Mouse (Mus musculus) bone marrow, adult 2 months (tissue): Measurements from ENCODE around the gene Cdhr3.

Source experiments
- CTCF ChIP-seq: fragments of 200-500 bp; IDR thresholded peaks from 2 replicates; pipeline ENCODE4 v1.5.1; 2011; ENCODE audit warnings: low read length, control low read depth; ENCODE audit not compliant: control insufficient read depth, insufficient read depth
- POLR2A ChIP-seq: fragments of 200-500 bp; IDR thresholded peaks from 2 replicates; pipeline ENCODE4 v1.6.1; 2011; ENCODE audit warnings: low read depth, mild to moderate bottlenecking, control low read depth, low read length, borderline replicate concordance; ENCODE audit not compliant: control insufficient read depth

DNA sequence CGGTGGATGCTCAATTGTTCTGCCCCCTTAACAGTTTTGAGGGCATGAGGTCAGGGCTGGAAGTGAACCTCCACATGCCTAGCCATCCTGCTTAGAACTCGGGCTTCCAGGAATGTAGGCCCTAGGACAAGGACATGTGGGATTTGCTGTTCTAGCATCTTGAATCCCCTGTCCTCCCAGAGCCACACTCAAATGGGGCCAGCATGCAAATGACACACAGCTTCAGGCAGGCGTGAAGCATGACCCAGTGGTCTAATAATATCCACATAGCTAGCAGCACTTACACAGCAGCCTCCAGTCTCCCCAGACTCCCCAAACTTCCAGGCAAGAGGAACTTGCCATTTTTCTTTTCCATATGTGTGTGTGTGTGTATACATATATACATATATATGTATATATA, 3.3 kb upstream of the Cdhr3 start:
- TF ChIP-seq CTCF (no peak), POLR2A (no peak)
